Mouse (Mus musculus): ENCODE results near the gene Emx1. TPM values are rescaled to one million over a fixed set of nuclear protein-coding genes. Genes with fewer than 3 reads are reported as not detected.

Gene Emx1
- total and polyA plus RNA-seq, 3 experiments: not detected

GRCm38 (mm10) chr6:85232836-85233623 is 45.8 kb downstream of the Emx1 start:
- Histone ChIP-seq H3K27me3 (replicated peaks) (peaks cover 13% of the 10 kb centered on the region), H3K9me3 (replicated peaks; ENCODE audit: low read length) (no peaks in the 10 kb centered on the region), H3K79me2 (replicated peaks; ENCODE audit: control insufficient read depth, extremely low read depth, insufficient read depth, poor library complexity, severe bottlenecking) (no peaks in the 10 kb centered on the region), H3K36me3 (replicated peaks in 1 of 2; ENCODE audit: control insufficient read depth in 1 of 2, insufficient read depth in 1 of 2, low read length in 1 of 2) (no peaks in the 10 kb centered on the region), H3K4me3 (replicated peaks in 1 of 3; ENCODE audit: low read depth in 2 of 3, low read length in 2 of 3, poor library complexity in 1 of 3) (no peak overlapping the region), H3K4me1 (ENCODE audit: control insufficient read depth in 1 of 2, insufficient read depth in 2 of 2) (no peaks in the 10 kb centered on the region), H3K27ac (ENCODE audit: insufficient read depth, low read depth) (no peak overlapping the region), H3K9ac (ENCODE audit: insufficient read depth, low read depth) (no peak overlapping the region), H3K4me2 (ENCODE audit: insufficient read depth, low read depth, poor library complexity, severe bottlenecking) (no peak overlapping the region)
- in situ Hi-C loops (cut with MboI; ENCODE audit: low pct_ligation_motif_present, low pct_unique_long_range_greater_than_20kb, low sequenced_read_pairs) (loop anchor here (10.0 kb wide), 1 partner anchor 88 kb away; no protein-coding TSS in a partner anchor), dilution Hi-C loops (cut with MboI; ENCODE audit: extremely low pct_ligation_motif_present, extremely low pct_unique_long_range_greater_than_20kb, low sequenced_read_pairs) (no loop called here)
- no peak for TF ChIP-seq CTCF (conservative IDR thresholded peaks at IDR 0.05 in 1 of 2, IDR thresholded peaks at IDR 0.05 in 1 of 2; ENCODE audit: low read depth in 2 of 2, low read length in 2 of 2)
- no peak for TF ChIP-seq EP300 (IDR thresholded peaks at IDR 0.05; ENCODE audit: low read length)
- DNase-seq (ENCODE audit: extremely low read depth): no peak

- H3K4me2 ChIP-seq (ENCODE audit: insufficient read depth, low read depth, poor library complexity, severe bottlenecking): no peak overlapping the region
- no peak overlapping the region for H3K9ac ChIP-seq (ENCODE audit: insufficient read depth, low read depth)
- in situ Hi-C loops (cut with MboI; ENCODE audit: low pct_ligation_motif_present, low pct_unique_long_range_greater_than_20kb, low sequenced_read_pairs): loop anchor here (10.0 kb wide), 1 partner anchor 90 kb away; no protein-coding TSS in a partner anchor
- no peak for DNase-seq (ENCODE audit: extremely low read depth)
- TF ChIP-seq RCOR1 (conservative IDR thresholded peaks at IDR 0.05; ENCODE audit: low read depth, low read length) (no peak), HCFC1 (IDR thresholded peaks at IDR 0.05; ENCODE audit: low read depth, low read length) (no peak), CHD2 (IDR thresholded peaks at IDR 0.05; ENCODE audit: low read length) (no peak), UBTF (IDR thresholded peaks at IDR 0.05; ENCODE audit: low read depth, low read length) (no peak), BHLHE40 (IDR thresholded peaks at IDR 0.05; ENCODE audit: low read depth, low read length) (no peak), ZNF384 (IDR thresholded peaks at IDR 0.05; ENCODE audit: low read depth, low read length) (no peak), E2F4 (IDR thresholded peaks at IDR 0.05; ENCODE audit: insufficient replicate concordance, low read depth, low read length) (no peak), NRF1 (IDR thresholded peaks at IDR 0.05; ENCODE audit: low read depth, low read length) (no peak), PAX5 (IDR thresholded peaks at IDR 0.05; ENCODE audit: low read length) (no peak), SIN3A (IDR thresholded peaks at IDR 0.05; ENCODE audit: low read length) (no peak), TCF12 (IDR thresholded peaks at IDR 0.05; ENCODE audit: low read depth, low read length) (no peak), MAFK (IDR thresholded peaks at IDR 0.05; ENCODE audit: insufficient replicate concordance, low read length) (no peak), ZC3H11A (IDR thresholded peaks at IDR 0.05; ENCODE audit: low read depth, low read length) (no peak), GABPA (IDR thresholded peaks at IDR 0.05; ENCODE audit: insufficient replicate concordance, low read depth, low read length) (no peak), EP300 (IDR thresholded peaks at IDR 0.05; ENCODE audit: low read length) (no peak), ZMIZ1 (IDR thresholded peaks at IDR 0.05; ENCODE audit: low read depth, low read length) (no peak), ELF1 (IDR thresholded peaks at IDR 0.05; ENCODE audit: low read depth, low read length) (no peak)
- H3K27me3 ChIP-seq (replicated peaks): peaks cover 13% of the 10 kb centered on the region
- no peaks in the 10 kb centered on the region for H3K9me3 ChIP-seq (replicated peaks; ENCODE audit: low read length)
- no peaks in the 10 kb centered on the region; a peak in 1 of 4 replicates for H3K4me1 ChIP-seq (ENCODE audit: control insufficient read depth in 1 of 2, insufficient read depth in 2 of 2)
- no peaks in the 10 kb centered on the region for H3K36me3 ChIP-seq (replicated peaks in 1 of 2; ENCODE audit: control insufficient read depth in 1 of 2, insufficient read depth in 1 of 2, low read length in 1 of 2)
- H3K4me3 ChIP-seq (replicated peaks in 1 of 3; ENCODE audit: low read depth in 2 of 3, low read length in 2 of 3, poor library complexity in 1 of 3): no peak overlapping the region
- no peaks in the 10 kb centered on the region for H3K79me2 ChIP-seq (replicated peaks; ENCODE audit: control insufficient read depth, extremely low read depth, insufficient read depth, poor library complexity, severe bottlenecking)
- H3K27ac ChIP-seq (ENCODE audit: insufficient read depth, low read depth): no peak overlapping the region
- dilution Hi-C loops (cut with MboI; ENCODE audit: extremely low pct_ligation_motif_present, extremely low pct_unique_long_range_greater_than_20kb, low sequenced_read_pairs): no loop called here
Observed at GRCm38 (mm10) chr6:85234796-85235195, 47.6 kb downstream of the Emx1 start.
